ENCODE assay signal across 34 mouse cellular contexts in the genomic region with DNA sequence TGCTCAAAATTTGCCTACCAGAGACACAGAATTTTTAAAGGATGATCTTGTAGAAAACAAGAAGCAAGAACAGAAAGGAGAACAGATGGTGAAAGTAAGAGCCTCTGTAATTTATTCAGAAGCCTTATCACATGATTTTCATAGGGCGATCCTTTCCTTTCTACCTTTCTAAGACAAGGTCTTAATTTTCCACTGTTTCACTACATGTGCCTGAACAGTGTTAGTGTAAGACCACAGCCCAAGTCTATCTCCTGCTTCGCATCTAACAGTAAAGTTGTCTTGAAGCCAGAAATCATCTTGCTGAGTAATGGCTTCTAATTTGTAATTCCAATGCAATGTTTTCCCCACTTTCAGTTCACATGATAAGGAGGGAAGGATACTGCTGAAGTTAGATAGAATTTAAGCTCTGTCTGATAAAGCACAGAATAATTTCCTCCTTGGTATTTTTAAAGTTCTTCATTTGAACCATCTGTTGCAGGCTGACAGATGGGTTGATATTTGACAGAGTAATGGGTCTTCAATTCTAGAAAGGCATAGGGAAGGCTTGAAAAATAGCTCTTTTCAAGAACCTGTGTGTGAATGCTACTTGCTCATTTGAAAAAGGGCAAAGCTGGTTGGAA.
DNase-seq lines count a peak whose midpoint lies in the region; ATAC-seq and TF ChIP-seq lines count a peak whose summit lies in the region.
"Had no signal": no experiment of that assay in that cellular context is flagged by ENCODE, and none has a peak within 500 bp of the region (broad histone marks: within the 10 kb centered on the region; RNA-seq: fewer than 3 reads in every experiment).

No protein-coding gene starts in this region.

- H3K4me1 ChIP-seq in forebrain, embryonic 16.5 days (replicated peaks; ENCODE audit: control insufficient read depth, insufficient read depth, low read length) = no peaks in the 10 kb centered on the region
- H3K4me1 ChIP-seq in forebrain, embryonic 14.5 days (ENCODE audit: control insufficient read depth, insufficient read depth, low read length) = no peaks in the 10 kb centered on the region
- H3K4me1 ChIP-seq: embryonic facial prominence, embryonic 12.5 days; hindbrain, embryonic 12.5 days; intestine, embryonic 15.5 days; midbrain, embryonic 13.5 days; neural tube, embryonic 13.5 days; stomach, embryonic 15.5 days had no signal

- no peak overlapping the region for H3K4me3 ChIP-seq in forebrain, embryonic 16.5 days (replicated peaks; ENCODE audit: low read length)
- no peak overlapping the region for H3K4me3 ChIP-seq in forebrain, embryonic 14.5 days (ENCODE audit: low read depth, low read length)
- H3K4me3 ChIP-seq in layer of hippocampus, adult 2 months = no peak overlapping the region
- H3K4me3 ChIP-seq: embryonic facial prominence, embryonic 12.5 days; gastrocnemius, adult 2 months; hindbrain, embryonic 12.5 days; intestine, embryonic 15.5 days; midbrain, embryonic 13.5 days; neural tube, embryonic 13.5 days; stomach, embryonic 15.5 days had no signal

- H3K27me3 ChIP-seq in forebrain, embryonic 16.5 days (replicated peaks; ENCODE audit: control insufficient read depth, insufficient read depth, low read length) = no peaks in the 10 kb centered on the region
- H3K27me3 ChIP-seq in forebrain, embryonic 14.5 days (replicated peaks; ENCODE audit: control insufficient read depth, insufficient read depth, low read length) = no peaks in the 10 kb centered on the region
- H3K27me3 ChIP-seq: embryonic facial prominence, embryonic 12.5 days; hindbrain, embryonic 12.5 days; intestine, embryonic 15.5 days; midbrain, embryonic 13.5 days; neural tube, embryonic 13.5 days; stomach, embryonic 15.5 days had no signal

- TF ChIP-seq CTCF in layer of hippocampus, adult 2 months (conservative IDR thresholded peaks at IDR 0.05) = no peak

- H3K9ac ChIP-seq in forebrain, embryonic 16.5 days (replicated peaks; ENCODE audit: low read depth, low read length) = no peak overlapping the region
- no peak overlapping the region for H3K9ac ChIP-seq in forebrain, embryonic 14.5 days (ENCODE audit: low read length)
- H3K9ac ChIP-seq: embryonic facial prominence, embryonic 12.5 days; hindbrain, embryonic 12.5 days; intestine, embryonic 15.5 days; liver, embryonic 14.5 days; midbrain, embryonic 13.5 days; neural tube, embryonic 13.5 days; stomach, embryonic 15.5 days had no signal

- WGBS in forebrain, embryonic 16.5 days = 73% methylated on average over 2 of the region's 2 CpGs
- 87% methylated on average over 2 of the region's 2 CpGs for WGBS in forebrain, embryonic 14.5 days

- H3K4me2 ChIP-seq in forebrain, embryonic 16.5 days (ENCODE audit: low read length) = no peak overlapping the region
- H3K4me2 ChIP-seq in forebrain, embryonic 14.5 days (ENCODE audit: low read length) = no peak overlapping the region
- H3K4me2 ChIP-seq: embryonic facial prominence, embryonic 12.5 days; heart, embryonic 11.5 days; hindbrain, embryonic 12.5 days; intestine, embryonic 15.5 days; midbrain, embryonic 13.5 days; neural tube, embryonic 13.5 days; stomach, embryonic 15.5 days had no signal

- DNase-seq in forebrain, embryonic 14.5 days (ENCODE audit: low spot score) = no peak
- peak; percentile 27 to 68 for DNase-seq in layer of hippocampus, adult 2 months (ENCODE audit: low spot score in 2 of 2)
- no peak for DNase-seq in layer of hippocampus, postnatal 36 days
- peak; percentile 8 for DNase-seq in right cerebral cortex, postnatal 25 days
- no peak for DNase-seq in right cerebral cortex, adult 2 months (ENCODE audit: low spot score in 2 of 2)
- no peak for DNase-seq in thymus, postnatal 10 days (ENCODE audit: low spot score in 2 of 2)
- DNase-seq in kidney, postnatal 4 days = no peak
- DNase-seq: adrenal gland, adult 2 months; adrenal gland, postnatal 36 days; cerebellum, adult 8-10 months; cerebellum, postnatal 36 days; embryo, embryonic 11 days; gastrocnemius, adult 2 months; gastrocnemius, postnatal 36 days; heart, adult 18-20 months; heart, postnatal 36 days; kidney, adult 2 months; liver; lung, adult 2 months; lung, postnatal 10 days; right cerebral cortex, postnatal 14 days; thymus, postnatal 25 days had no signal

- no peaks in the 10 kb centered on the region for H3K9me3 ChIP-seq in forebrain, embryonic 16.5 days (ENCODE audit: control insufficient read depth, low read length)
- H3K9me3 ChIP-seq in forebrain, embryonic 14.5 days (replicated peaks; ENCODE audit: control insufficient read depth, low read length) = no peaks in the 10 kb centered on the region
- H3K9me3 ChIP-seq: embryonic facial prominence, embryonic 12.5 days; hindbrain, embryonic 12.5 days; intestine, embryonic 15.5 days; midbrain, embryonic 13.5 days; neural tube, embryonic 13.5 days; stomach, embryonic 15.5 days had no signal

- ATAC-seq in forebrain, embryonic 16.5 days = peak; percentile 31; the same call in 1 of the 2 replicates
- ATAC-seq in forebrain, embryonic 14.5 days = no peak
- ATAC-seq: hindbrain, postnatal 0 days; intestine, embryonic 15.5 days; midbrain, embryonic 13.5 days had no signal

- no peaks in the 10 kb centered on the region for H3K36me3 ChIP-seq in forebrain, embryonic 16.5 days (ENCODE audit: control insufficient read depth, insufficient read depth)
- H3K36me3 ChIP-seq in forebrain, embryonic 14.5 days (ENCODE audit: control insufficient read depth, insufficient read depth, low read length) = no peaks in the 10 kb centered on the region
- H3K36me3 ChIP-seq: embryonic facial prominence, embryonic 12.5 days; hindbrain, embryonic 12.5 days; intestine, embryonic 15.5 days; midbrain, embryonic 13.5 days; neural tube, embryonic 13.5 days; stomach, embryonic 15.5 days had no signal

- no peak overlapping the region for H3K27ac ChIP-seq in forebrain, embryonic 16.5 days (ENCODE audit: low read length)
- H3K27ac ChIP-seq in forebrain, embryonic 14.5 days (ENCODE audit: low read depth, low read length) = no peak overlapping the region
- H3K27ac ChIP-seq in layer of hippocampus, adult 2 months = peak overlapping the region; percentile 67
- H3K27ac ChIP-seq: embryonic facial prominence, embryonic 12.5 days; gastrocnemius, adult 2 months; hindbrain, embryonic 12.5 days; hindbrain, postnatal 0 days; intestine, embryonic 15.5 days; kidney, postnatal 0 days; liver, embryonic 14.5 days; macrophage; midbrain, embryonic 13.5 days; neural tube, embryonic 13.5 days; stomach, embryonic 15.5 days had no signal

Comparison
In these comparisons a context has a peak if more than half of its experiments do, and no peak if none do; other contexts are left out.
1. DNase-seq: peak in layer of hippocampus, adult 2 months (2 of 2) and right cerebral cortex, postnatal 25 days (single experiment); none in forebrain, embryonic 14.5 days (single experiment), layer of hippocampus, postnatal 36 days (0 of 2), right cerebral cortex, adult 2 months (0 of 2), thymus, postnatal 10 days (0 of 2) and kidney, postnatal 4 days (0 of 2).